Mouse (Mus musculus) layer of hippocampus, postnatal 36 days (tissue): ENCODE measurements around the gene Hoxa1. TPM values are rescaled to one million over a fixed set of nuclear protein-coding genes. Genes with fewer than 3 reads are reported as not detected.

Experiments used
- total RNA-seq, 2 experiments: library from RNA; stranded (reverse); gene quantifications; 2 replicates each; pipeline ENCODE4 v1.2.3; 2021

The Hoxa1 gene
- total RNA-seq, 2 experiments from 2014 or later, result not detected

Other genes with a start within 250 kb of the Hoxa1 start
- gene Skap2, start 145.8 kb downstream of the Hoxa1 start, total RNA-seq, result 10 to 100 TPM; 16.7 to 16.9 TPM
- gene Hoxa2, start 6.5 kb upstream of the Hoxa1 start, total RNA-seq, result not detected
- not detected for gene 5730596B20Rik, start 19.2 kb upstream of the Hoxa1 start, total RNA-seq
- not detected for gene Hoxa4, start 33.4 kb upstream of the Hoxa1 start, total RNA-seq
- gene Hoxa5, start 46.3 kb upstream of the Hoxa1 start, total RNA-seq, result not detected
- gene Hoxa6, start 50.4 kb upstream of the Hoxa1 start, total RNA-seq, result not detected
- not detected for gene Hoxa3, start 55.0 kb upstream of the Hoxa1 start, total RNA-seq
- gene Gm28308, start 55.0 kb upstream of the Hoxa1 start, total RNA-seq, result not detected
- not detected for gene Hoxa7, start 63.5 kb upstream of the Hoxa1 start, total RNA-seq
- gene Hoxa9, start 72.8 kb upstream of the Hoxa1 start, total RNA-seq, result not detected
- not detected for gene Hoxa10, start 82.5 kb upstream of the Hoxa1 start, total RNA-seq
- not detected for gene Hoxa11, start 87.5 kb upstream of the Hoxa1 start, total RNA-seq
- not detected for gene Hoxa13, start 102.6 kb upstream of the Hoxa1 start, total RNA-seq
- gene Evx1, start 155.2 kb upstream of the Hoxa1 start, total RNA-seq, result not detected